Mouse (Mus musculus): ENCODE results near the gene Nrm. TPM values are rescaled to one million over a fixed set of nuclear protein-coding genes. Genes with fewer than 3 reads are reported as not detected.

Nrm gene
- polyA plus RNA-seq, 1 experiment: 8.6 TPM

GRCm38 (mm10) chr17:35817226-35817625 is 43.9 kb upstream of the Nrm start:
- Histone ChIP-seq H3K4me3 (replicated peaks; ENCODE audit: insufficient read depth, low read depth, low read length) (no peak overlapping the region), H3K4me1 (ENCODE audit: control insufficient read depth, insufficient read depth, low read length) (peaks cover 10% of the 10 kb centered on the region), H3K27me3 (ENCODE audit: control insufficient read depth, insufficient read depth, low read length) (no peaks in the 10 kb centered on the region), H3K27ac (ENCODE audit: insufficient read depth, low read length) (no peak overlapping the region)
- no peak for DNase-seq
- WGBS: 73% methylated on average over 10 of the region's 10 CpGs
- no peak for TF ChIP-seq CTCF (IDR thresholded peaks at IDR 0.05; ENCODE audit: borderline replicate concordance, insufficient read depth, low read depth, low read length)
- TF ChIP-seq POLR2A (IDR thresholded peaks at IDR 0.05; ENCODE audit: borderline replicate concordance, insufficient read depth, low read length): no peak

- WGBS: 91% methylated on average over 5 of the region's 5 CpGs
- TF ChIP-seq CTCF (IDR thresholded peaks at IDR 0.05; ENCODE audit: borderline replicate concordance, insufficient read depth, low read depth, low read length) (no peak), POLR2A (IDR thresholded peaks at IDR 0.05; ENCODE audit: borderline replicate concordance, insufficient read depth, low read length) (no peak)
- Histone ChIP-seq H3K27me3 (ENCODE audit: control insufficient read depth, insufficient read depth, low read length) (no peaks in the 10 kb centered on the region), H3K27ac (ENCODE audit: insufficient read depth, low read length) (no peak overlapping the region), H3K4me1 (ENCODE audit: control insufficient read depth, insufficient read depth, low read length) (peaks cover 7% of the 10 kb centered on the region), H3K4me3 (replicated peaks; ENCODE audit: insufficient read depth, low read depth, low read length) (no peak overlapping the region)
- no peak for DNase-seq
These were observed 41.0 kb upstream of the Nrm start for GRCm38 (mm10) chr17:35820111-35820510.

DNA sequence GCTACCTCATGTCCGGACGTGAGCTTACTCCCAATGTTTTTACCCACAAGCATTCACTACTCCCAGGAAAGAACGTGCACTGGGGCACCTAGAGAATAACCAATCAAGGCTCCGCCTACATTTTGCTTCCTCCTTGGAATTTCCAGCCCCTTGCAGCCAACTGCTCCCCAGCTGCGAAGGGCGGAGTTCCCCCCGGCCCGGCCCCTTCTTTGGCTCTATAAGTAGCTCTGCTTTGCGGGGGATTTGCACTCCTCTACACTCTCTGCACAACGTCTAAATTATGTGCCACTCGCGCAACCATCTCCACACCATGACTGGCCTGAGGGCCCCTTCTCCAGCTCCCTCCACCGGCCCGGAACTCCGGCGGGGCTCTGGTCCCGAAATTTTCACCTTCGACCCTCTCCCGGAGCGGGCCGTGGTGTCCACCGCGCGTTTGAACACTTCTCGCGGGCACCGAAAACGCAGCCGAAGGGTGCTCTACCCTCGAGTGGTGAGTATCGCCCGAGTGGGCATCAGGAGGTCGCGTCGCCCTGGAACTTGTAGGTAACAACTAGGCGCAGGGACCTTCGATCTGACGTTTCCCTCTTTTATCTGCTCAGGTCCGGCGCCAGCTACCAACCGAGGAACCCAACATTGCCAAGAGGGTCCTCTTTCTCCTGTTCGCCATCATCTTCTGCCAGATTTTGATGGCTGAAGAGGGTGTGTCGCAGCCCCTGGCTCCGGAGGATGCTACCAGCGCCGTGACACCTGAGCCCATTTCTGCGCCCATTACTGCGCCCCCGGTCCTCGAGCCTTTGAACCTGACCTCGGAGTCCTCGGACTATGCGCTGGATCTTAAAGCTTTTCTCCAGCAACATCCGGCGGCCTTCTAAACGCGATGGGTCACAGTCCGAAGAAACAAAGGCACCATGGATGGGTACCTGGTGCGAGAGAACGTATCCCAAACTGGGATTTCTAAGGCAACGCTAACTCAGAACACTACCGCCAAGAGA is 39.4 kb upstream of the Nrm start, which contains the start of gene Ier3:
Gene Ier3 (plus strand): TSS at position 246 of the 992 bp plus-strand sequence.
- under 1% methylated on average over 62 of the region's 62 CpGs for WGBS

GRCm38 (mm10) chr17:35822564-35822963 is 38.6 kb upstream of the Nrm start:
- peaks cover 7% of the 10 kb centered on the region for H3K4me1 ChIP-seq (ENCODE audit: control insufficient read depth, insufficient read depth, low read length)
- no peaks in the 10 kb centered on the region for H3K27me3 ChIP-seq (ENCODE audit: control insufficient read depth, insufficient read depth, low read length)
- TF ChIP-seq CTCF (IDR thresholded peaks at IDR 0.05; ENCODE audit: borderline replicate concordance, insufficient read depth, low read depth, low read length) (no peak), POLR2A (IDR thresholded peaks at IDR 0.05; ENCODE audit: borderline replicate concordance, insufficient read depth, low read length) (no peak)
- DNase-seq: no peak
- 4% methylated on average over 11 of the region's 11 CpGs for WGBS
- H3K27ac ChIP-seq (ENCODE audit: insufficient read depth, low read length): peak overlapping the region; percentile 43
- H3K4me3 ChIP-seq (replicated peaks; ENCODE audit: insufficient read depth, low read depth, low read length): peak overlapping the region; percentile 86

More for the DNA sequence above, 39.4 kb upstream of the Nrm start, which contains the start of gene Ier3:
- TF ChIP-seq CTCF (IDR thresholded peaks at IDR 0.05; ENCODE audit: borderline replicate concordance, insufficient read depth, low read depth, low read length): no peak
- TF ChIP-seq POLR2A (IDR thresholded peaks at IDR 0.05; ENCODE audit: borderline replicate concordance, insufficient read depth, low read length): peak; percentile 51; the same call in 1 of the 2 replicates
- H3K4me1 ChIP-seq (ENCODE audit: control insufficient read depth, insufficient read depth, low read length): peaks cover 7% of the 10 kb centered on the region
- peak; percentile 63 to 68 for DNase-seq
- peak within 1 kb of the TSS; percentile 43 for H3K27ac ChIP-seq (ENCODE audit: insufficient read depth, low read length)
- H3K4me3 ChIP-seq (replicated peaks; ENCODE audit: insufficient read depth, low read depth, low read length): peak within 1 kb of the TSS; percentile 86
- H3K27me3 ChIP-seq (ENCODE audit: control insufficient read depth, insufficient read depth, low read length): no peaks in the 10 kb centered on the region

GRCm38 (mm10) chr17:35822964-35823937 is 37.9 kb upstream of the Nrm start, which contains the start of gene Flot1:
Flot1 (plus strand) TSS chr17:35823230.
- TF ChIP-seq CTCF (IDR thresholded peaks at IDR 0.05; ENCODE audit: borderline replicate concordance, insufficient read depth, low read depth, low read length): no peak
- peak; percentile 34; the same call in 1 of the 2 replicates for TF ChIP-seq POLR2A (IDR thresholded peaks at IDR 0.05; ENCODE audit: borderline replicate concordance, insufficient read depth, low read length)
- Histone ChIP-seq H3K4me3 (replicated peaks; ENCODE audit: insufficient read depth, low read depth, low read length) (peak within 1 kb of the TSS; percentile 86), H3K4me1 (ENCODE audit: control insufficient read depth, insufficient read depth, low read length) (peaks cover 7% of the 10 kb centered on the region), H3K27ac (ENCODE audit: insufficient read depth, low read length) (peak within 1 kb of the TSS; percentile 43), H3K27me3 (ENCODE audit: control insufficient read depth, insufficient read depth, low read length) (no peaks in the 10 kb centered on the region)
- DNase-seq: peak; percentile 75 to 76
- under 1% methylated on average over 39 of the region's 47 CpGs for WGBS

DNA sequence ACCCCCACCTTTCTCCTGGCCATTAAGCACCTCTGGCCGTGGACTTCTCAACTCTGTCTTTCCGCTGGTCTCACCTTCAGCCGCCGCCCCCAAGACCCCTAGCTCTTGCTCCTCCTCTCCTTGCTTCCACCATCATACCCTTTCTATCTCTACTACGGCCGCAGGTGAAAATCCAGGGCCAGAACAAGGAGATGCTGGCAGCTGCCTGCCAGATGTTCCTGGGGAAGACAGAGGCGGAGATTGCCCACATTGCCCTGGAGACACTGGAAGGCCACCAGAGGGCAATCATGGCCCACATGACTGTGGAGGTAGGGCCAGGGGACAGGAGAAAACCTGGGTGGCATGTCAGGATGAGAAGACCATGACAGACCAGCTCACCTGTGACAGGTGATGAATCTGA is 36.7 kb upstream of the Nrm start:
- Histone ChIP-seq H3K4me1 (ENCODE audit: control insufficient read depth, insufficient read depth, low read length) (peaks cover 7% of the 10 kb centered on the region), H3K27ac (ENCODE audit: insufficient read depth, low read length) (peak overlapping the region; percentile 32; the same call in 1 of the 2 replicates), H3K4me3 (replicated peaks; ENCODE audit: insufficient read depth, low read depth, low read length) (no peak overlapping the region), H3K27me3 (ENCODE audit: control insufficient read depth, insufficient read depth, low read length) (no peaks in the 10 kb centered on the region)
- TF ChIP-seq POLR2A (IDR thresholded peaks at IDR 0.05; ENCODE audit: borderline replicate concordance, insufficient read depth, low read length) (no peak), CTCF (IDR thresholded peaks at IDR 0.05; ENCODE audit: borderline replicate concordance, insufficient read depth, low read depth, low read length) (no peak; the same call in 1 of the 2 replicates)
- DNase-seq: peak; percentile 22 to 31
- 74% methylated on average over 7 of the region's 7 CpGs for WGBS
